Mouse (Mus musculus) embryo, embryonic 10 days (tissue): Measurements from ENCODE around the gene Itga2b.

Source experiments
- DNase-seq: peaks from one replicate; pipeline ENCODE4 v3.0.0-alpha.2; 2015; ENCODE audit warnings: low spot score

Gene Itga2b

DNA sequence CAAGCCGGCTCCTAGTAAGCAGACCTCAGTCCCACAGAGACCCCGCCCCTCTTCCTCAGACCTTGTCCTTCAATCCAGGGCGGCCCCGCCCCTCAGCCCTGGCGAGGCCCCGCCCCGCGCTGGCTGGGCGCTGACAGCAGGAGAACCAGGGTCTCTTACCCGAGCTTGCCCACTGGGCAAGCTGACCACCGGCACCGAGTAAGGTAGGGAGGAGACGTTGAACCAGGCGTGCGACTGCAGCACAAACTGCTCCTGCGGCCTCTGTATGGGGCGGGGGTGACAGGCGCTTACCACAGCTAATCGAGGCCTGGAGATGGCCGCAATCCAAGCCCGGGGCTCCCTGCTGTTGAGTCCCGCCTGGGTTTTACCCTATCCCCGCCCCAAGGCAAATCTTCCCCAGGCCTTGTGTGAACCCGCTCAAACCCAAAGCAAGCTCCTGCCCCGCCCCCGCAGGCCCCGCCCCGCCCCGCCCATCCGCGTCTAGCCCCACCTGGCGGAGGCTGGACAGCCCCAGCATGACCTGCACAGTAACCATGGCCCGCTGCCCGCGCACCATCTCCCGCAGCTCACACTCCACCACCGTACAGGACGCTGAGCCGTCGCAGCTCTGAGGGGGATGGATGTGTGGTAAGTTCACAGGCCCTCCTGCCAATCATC lies 14.1 kb downstream of the Itga2b start:
- peak; percentile 90 for DNase-seq

DNA sequence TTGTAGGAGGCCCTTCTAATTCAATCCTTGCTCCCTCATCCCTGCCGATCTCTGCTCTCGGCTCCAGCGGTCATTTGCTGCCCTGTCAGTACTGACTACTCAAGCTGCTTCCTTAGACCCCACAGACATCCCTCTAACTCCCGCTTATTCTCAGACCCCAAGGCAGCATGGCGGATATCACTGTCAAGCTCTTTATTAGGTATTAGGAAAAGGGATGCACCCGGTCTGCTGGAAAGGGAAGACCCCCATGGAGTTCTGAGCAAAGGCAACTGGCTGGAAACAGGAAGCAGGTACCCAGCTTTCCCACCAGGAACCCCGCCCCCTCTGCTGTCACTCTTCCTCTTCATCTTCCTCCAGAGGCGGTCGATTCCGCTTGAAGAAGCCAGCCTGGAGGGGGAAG lies 16.8 kb downstream of the Itga2b start:
- DNase-seq = no peak

DNA sequence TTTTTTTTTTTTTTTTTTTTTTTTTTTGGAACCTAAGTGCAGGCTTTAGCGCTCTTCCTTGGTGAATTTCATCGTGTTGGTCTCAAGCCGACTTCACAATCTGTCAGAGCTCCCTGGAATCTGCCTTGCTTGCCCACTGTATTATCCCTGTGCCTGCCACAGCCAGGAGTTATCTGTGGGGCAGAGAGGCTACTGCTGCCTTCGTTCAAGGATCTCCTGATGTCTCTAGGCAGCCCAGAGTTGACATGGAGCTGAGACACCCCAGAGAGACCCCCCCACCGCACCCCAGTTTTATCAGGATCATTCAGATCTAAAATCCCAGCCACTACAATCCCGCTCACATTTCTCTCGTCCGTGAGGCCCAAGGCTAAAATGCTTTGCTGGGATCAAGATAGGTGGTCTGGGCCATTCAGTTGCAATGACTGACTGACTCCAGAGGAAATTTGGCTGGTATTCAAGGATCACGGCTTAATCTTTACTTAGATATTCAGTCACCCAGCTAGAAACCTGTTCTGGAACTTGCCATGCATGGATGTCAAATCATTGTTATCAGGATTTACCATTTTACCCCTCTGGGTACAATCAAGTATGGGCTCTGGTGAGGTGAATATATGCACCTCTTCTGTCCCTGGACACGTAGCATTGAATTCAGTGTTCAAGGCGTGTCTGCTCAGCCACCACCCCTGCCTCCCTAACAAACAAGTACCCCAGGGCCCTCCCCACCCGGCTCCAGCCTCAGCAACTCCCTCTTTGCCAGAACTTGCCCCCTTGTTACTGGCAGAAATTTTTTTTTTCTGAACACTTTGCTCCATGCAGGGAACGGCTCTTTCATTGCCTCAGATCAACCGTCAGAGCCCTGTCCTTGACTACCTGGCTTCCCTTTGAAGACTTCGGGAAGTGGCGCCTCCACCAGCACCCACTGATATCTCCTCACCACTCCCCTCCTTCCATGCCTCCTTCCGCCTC lies 20.6 kb downstream of the Itga2b start:
- no peak for DNase-seq

DNA sequence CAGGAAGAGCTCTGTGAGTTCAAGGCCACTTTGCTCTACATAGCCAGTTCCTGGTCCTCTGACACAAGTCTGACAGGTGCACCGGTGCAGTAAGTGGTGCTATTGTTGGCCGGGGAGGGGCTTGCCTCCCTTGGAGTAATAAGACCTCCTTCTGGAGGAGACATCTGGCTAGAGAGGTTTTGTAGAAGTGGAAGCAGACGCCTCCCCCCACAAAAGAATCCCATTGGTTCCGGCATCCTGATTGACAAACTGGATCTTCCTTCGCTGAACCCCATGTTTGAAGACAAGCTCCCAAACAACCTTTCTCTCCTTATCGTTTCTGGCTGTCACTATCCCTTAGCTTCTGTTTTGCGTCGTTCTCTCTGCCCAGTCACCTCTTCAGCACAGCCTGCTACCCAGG lies 21.6 kb downstream of the Itga2b start:
- no peak for DNase-seq

DNA sequence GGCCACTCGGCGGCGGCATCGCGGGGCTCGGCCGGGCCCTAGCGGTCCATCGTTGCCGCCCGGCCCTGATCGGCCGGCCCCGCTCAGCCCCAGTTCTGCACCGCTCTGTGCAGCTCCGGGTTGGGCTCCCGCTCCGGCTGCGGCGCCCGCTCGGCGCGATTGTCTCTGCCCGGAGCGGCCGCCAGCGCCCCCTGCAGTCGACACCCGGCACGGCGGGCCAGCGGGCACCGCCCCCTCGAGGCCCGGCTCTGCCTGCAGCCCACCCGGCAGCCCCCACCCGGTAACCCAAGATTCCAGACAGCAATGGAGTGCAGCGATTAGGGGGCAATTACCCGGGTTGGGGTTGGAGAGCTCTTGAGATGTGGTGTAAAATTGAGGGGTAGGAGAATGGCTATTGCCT lies 22.4 kb downstream of the Itga2b start, which contains the start of gene Fam171a2:
Gene Fam171a2, minus strand, starts transcription at position 186 of the 400 bp plus-strand sequence.
- DNase-seq = peak; percentile 80

DNA sequence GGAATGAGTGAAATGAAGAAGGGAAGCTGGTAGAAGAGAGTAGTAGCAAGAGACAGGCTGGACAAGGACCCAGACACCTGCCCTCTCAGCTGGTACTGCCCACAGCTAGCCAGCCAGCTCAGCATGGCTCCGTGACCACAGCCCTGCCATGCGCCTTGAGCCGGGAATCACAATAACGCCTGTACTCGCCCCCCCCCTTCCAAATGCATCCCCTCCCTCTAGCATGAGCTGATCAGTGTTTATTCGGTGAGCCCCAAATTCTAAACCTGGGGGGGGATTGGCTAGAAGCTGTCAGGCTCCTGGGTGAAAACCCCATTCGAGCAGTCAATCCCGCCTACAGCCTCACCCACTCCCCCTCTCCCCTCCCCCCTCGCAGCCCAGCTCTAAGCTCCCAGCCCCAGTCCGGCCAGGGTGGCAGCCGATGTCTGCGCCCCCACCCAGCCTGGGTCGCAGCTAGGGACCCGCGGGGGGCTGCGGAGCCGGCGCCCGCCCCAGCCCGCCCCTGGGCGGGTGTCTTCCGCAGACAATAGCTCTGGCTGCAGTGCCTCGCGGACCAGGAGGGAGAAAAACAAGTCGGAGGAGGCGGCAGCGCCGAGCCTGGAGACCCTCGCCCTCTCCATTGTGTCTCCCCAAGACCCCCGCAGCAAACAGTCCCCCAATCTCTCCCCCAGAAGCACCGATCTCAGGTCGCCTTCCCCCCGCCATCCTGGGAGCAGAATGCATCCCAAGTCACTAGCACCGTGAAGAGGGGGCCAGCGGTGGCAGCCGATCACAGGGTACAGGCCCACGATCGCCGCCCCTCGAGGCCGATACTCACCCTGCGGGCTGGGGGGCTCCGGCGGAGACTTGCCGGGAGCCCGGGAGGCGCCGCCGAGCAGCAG lies 23.1 kb downstream of the Itga2b start:
- DNase-seq = peak; percentile 51

DNA sequence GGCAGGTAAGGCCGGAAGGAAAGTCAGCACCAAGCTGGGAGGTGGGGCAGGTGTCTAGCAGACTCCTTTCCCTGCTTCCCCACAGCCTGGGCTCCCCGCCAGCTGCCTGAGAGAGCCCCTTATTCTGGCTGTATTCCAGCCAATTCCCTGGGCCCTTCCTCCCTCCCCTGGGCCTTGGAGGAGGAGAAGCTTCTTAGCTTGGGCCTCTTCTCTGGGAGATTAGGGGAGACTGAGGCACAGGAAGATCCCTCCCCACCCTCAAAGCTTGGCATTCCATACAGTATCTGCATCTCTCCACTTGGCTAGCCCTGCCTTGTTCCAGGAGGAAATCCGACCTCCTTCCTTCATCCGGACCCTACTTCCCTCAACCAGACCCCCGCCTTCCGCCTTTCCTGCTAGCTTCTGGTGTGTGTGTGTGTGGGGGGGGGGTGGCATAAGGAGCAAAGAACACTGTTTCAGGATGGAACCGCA lies 24.0 kb downstream of the Itga2b start:
- DNase-seq = no peak

DNA sequence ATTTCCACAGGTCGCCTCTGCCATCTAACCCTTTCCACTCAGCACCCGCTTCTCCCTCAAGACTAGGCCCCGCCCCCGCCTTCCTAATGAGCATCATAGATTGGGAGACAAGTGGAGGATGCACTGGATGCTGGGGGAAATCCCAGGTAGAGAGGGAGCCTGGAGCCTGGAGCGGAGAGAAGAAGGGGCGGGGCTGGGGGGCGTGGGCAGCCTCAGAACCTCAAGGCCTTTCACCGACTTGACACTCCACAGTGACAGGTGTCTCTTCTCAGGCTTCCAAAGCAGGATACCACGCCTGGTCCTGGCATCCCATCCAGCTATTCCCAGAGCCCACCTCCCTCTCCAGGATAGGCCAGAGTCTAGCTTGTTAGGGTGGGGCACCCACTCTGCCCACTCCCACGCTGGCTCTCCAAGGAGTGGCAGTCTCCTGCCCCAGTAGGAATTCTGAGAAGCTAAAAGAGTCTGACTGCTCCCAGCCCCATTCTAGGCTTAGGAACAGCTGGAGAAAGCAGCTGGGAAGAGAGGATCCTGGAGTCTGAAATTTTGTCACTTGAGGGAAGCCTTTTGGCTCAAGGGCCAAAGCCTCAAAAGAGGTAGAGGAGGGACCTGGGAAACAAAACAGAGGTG lies 24.5 kb downstream of the Itga2b start:
- no peak for DNase-seq

DNA sequence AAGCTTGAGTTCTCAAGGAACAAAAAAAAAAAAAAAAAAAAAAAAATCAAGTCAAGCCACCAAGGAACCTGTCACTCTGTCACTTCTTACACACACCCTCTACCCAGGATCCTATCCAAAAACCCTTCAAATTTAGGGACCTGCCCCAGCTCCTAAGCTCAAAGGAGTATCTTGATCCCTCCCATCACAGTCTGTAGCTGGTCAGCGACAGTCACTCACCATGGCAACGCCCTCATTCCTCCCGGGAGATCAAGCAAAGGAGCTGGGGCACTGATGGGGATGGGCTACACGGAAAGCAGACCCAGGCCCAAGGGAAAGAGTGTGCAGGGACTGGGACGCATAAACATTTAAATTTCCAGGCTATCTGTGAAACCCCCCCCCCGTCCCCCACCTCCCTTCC lies 25.1 kb downstream of the Itga2b start:
- DNase-seq = peak; percentile 69

DNA sequence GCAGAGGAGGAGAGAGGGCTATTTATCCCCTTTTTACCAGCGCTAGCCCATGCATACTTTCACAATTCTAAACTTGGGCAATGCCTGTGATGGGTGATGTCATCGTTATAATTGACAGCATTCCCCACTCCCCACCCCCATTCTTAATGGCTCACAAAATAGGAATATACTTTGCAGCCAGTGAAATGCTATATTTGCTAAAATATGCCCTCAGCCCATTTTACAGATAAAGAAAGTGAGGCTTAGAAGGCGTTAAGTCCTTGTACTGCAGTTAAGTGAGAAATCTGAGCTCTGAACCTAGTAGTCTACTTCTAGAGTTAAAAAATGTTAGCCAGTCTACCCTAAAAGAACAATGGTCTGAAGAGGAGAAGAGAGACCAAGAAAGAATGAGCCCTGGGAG lies 25.6 kb downstream of the Itga2b start:
- DNase-seq = no peak

GRCm38 (mm10) chr11:102443740-102444139 lies 26.2 kb downstream of the Itga2b start:
- no peak for DNase-seq

GRCm38 (mm10) chr11:102442089-102442488 lies 27.8 kb downstream of the Itga2b start:
- no peak for DNase-seq

DNA sequence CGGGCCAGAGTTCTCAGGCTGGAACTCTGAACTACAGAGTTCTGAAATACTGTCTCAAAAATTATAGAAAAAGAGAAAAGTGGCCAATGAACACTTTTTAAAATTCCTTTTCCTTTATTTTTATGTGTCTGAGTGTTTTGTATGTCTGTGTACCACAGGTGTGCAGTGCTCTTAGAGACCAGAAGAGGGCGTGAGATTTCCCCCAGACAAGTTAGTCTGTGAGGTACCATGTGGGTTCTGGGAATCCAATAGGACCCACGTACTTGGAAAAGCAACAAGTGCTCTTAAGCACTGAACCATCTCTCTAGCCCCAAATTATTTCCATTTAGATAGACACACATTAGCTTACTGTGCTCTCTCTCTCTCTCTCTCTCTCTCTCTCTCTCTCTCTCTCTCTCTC lies 28.5 kb downstream of the Itga2b start:
- DNase-seq = no peak

DNA sequence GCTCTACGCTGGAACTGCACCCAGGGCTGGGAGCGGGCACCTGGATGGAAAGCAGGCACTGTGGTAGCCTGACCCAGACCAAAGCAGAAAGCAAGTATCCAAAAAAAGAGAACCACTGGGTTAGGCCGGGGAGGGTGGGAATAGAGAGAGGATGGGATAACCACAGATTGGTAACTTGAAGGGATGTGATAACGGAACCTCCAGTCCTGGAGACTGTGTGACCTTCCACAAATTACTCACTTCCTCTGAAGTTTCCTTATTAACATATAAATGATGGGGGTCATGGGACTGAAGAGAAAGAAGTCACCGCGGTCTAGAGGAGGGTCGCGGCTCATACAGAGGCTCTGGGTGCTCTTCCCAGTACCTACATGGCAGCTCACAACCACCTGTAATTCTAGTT lies 29.7 kb downstream of the Itga2b start:
- DNase-seq = no peak

DNA sequence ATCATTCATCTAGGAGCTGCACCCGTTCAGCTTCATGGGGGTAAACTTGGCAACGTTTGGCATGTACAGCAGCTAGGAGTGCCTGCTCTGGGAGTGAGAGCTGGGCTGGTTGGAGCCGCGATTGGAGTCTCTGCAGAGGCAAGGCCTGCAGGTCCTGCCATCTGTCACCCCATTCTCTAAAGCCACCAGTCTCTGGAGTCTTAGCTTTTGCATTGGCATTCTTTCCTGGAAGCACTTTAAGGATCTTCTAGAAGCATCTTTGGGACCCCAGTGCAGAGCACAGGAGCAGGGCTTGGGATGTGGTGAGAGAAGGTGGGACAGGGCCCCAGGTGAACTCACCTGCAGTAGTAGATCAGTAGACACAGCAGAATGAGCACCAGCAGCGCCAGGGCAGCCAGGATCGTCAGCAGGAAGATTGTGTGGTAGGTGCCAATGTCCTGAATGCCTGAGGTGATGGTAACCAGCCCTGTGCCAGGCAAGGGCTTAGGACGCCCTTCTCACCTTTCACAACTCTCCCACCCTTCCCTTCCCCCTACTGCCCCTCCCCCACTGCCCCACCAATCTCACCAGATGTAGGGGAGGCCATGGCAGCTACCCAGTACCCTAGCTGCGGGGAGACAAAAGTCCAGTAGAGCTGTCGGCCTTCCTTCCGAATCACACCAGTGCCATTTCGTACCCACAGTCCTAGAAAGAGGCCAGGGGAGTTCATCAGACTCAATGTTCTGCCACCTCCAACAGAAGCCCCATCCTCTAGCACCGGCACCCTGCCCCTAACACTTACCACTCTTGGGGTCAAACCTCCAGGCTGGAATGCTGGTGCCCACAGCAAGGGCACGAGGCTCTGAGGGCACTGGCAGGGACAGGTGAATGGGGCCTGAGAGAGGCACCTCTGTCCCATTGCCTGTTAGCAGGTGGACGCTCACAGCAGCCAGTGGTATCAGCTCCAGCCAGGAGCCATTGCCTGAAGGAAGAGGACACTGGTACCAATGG lies 30.5 kb downstream of the Itga2b start:
- DNase-seq = no peak

DNA sequence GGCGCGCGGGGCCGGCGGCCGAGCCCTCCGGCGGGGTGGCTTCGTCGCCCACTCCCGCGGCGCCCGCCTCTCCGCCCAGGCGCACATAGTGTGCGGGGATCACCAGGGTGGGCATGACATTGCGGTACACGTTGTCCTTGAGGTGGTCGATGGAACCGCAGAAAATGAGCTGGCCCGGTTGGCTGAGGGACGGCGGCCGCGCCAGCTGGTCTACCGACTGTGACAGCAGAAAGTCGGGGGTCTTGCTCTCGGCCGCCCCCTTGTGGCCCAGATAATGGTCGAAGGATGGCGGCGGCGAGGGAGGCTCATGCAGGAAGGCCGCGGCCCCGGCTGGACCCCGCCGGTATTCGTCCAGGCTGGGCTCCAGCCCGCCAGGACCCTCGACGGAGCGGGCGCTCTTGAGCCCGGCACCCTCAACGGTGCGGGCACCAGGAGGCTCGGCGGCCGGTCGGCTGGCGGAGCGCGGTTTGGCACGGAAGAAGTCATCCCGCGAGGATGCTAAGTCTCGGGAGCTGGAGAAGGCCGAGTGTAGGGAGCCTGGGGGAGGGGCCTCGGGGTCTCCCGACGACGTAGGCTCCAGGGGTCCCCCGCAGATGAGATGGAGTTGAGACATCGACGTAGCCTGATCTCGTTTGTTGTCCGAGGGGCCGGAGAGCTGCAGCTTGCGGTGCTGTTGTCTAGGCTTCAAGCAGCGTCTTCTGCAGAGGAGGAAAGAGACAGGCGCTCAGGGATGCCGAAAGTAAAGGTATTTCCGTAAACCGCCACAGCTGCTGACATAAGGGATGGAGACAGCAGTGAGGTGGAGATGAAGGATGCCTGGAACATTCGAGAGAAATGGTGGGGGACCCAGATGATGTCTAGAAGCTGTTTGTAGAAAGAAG lies 31.5 kb downstream of the Itga2b start:
- DNase-seq = peak; percentile 93

DNA sequence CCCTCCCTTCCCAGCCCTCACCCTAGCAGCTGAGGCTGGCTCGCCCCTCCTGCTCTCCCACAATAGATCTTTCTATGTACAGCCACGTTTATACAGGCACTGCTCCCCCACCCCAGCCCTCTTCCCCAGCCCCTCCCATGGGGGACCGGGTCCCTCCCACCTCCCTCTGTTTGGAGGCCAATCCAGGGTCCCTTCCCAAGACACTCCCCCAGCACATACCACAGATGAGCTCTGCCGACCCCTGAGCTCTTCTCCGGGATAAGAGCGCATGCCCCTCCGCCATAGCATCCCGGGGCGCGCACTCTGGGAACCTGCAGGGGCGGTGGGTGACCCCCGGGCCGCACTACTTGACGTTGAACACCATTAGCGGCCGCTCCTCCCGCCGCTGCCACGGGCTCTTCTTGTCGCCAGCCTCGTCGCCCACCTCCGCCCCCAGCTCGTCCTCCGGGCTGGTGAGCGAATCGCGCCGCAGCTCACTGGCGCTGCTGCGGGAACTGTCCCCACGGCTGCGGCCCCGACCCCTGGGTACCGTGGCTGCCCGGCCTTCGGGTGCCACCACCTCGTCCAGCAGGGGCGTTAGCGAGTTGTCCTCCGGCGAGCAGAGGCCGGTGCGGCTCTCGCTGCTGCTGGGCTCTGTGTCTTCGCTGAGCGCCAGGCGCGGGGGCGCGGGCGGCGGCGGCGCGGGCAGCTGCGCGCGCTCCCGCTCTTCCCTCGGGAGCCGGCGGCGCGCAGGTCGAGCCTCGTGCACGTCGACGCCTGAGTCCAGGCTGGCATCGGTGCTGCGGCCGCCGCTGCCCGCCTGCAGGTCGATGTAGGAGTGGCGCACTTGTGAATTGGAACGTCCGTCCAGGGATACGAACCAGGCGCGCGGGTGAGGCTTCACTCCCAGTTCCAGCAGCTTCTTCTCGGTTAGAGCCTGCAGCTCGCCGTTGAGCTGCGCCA lies 32.5 kb downstream of the Itga2b start:
- peak; percentile 79 for DNase-seq

DNA sequence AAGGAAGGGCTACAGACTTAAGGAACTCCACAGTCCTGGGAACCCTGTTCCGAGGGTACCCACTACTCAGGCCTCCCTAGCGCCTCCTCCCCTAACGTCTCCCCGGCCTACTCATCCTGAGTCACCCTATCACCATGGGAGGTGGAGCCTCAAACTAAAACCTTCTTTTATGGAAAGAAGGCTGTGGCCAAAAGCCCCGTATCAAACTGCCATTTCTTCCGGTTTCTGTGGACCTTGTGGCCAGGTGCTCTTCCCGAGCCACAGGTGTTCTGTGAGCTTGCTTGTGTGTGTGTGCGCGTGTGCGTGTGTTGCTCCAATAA lies 33.5 kb downstream of the Itga2b start:
- no peak for DNase-seq
